11 mouse cellular contexts compared by ENCODE assay signal in genomic region chr17:71693780-71694179, GRCm38 (mm10). TPM values are rescaled to one million over a fixed set of nuclear protein-coding genes. Genes with fewer than 3 reads are reported as not detected.
DNase-seq lines count a peak whose midpoint lies in the region; ATAC-seq and TF ChIP-seq lines count a peak whose summit lies in the region.
"Had no signal": no experiment of that assay in that cellular context is flagged by ENCODE, and none has a peak within 500 bp of the region (broad histone marks: within the 10 kb centered on the region; RNA-seq: fewer than 3 reads in every experiment).

No protein-coding gene starts in this region.

- no peak for TF ChIP-seq EP300 in liver, postnatal 0 days (IDR thresholded peaks at IDR 0.05; ENCODE audit: low read depth)

- H3K27ac ChIP-seq in left cerebral cortex, adult 2 months, result peak overlapping the region; percentile 32; the same call in 1 of the 2 replicates
- no peak overlapping the region for H3K27ac ChIP-seq in bone marrow macrophage, adult 2 months (ENCODE audit: insufficient read depth, low read depth, low read length)
- H3K27ac ChIP-seq in liver, postnatal 0 days (ENCODE audit: low read depth), result no peak overlapping the region

- no peaks in the 10 kb centered on the region for H3K4me1 ChIP-seq in bone marrow macrophage, adult 2 months (ENCODE audit: control insufficient read depth, insufficient read depth, low read length)
- H3K4me1 ChIP-seq in liver, postnatal 0 days (ENCODE audit: insufficient read depth), result no peaks in the 10 kb centered on the region

- H3K4me2 ChIP-seq in liver, postnatal 0 days (ENCODE audit: low read depth, low read length), result no peak overlapping the region

- TF ChIP-seq POLR2A in bone marrow macrophage, adult 2 months (IDR thresholded peaks at IDR 0.05; ENCODE audit: borderline replicate concordance, low read depth, low read length), result no peak

- no peak overlapping the region for H3K9ac ChIP-seq in liver, postnatal 0 days (replicated peaks)

- 65% methylated on average over 8 of the region's 8 CpGs for WGBS in liver, postnatal 0 days (ENCODE audit: insufficient replicate concordance)

- H3K4me3 ChIP-seq in left cerebral cortex, adult 2 months, result no peak overlapping the region
- H3K4me3 ChIP-seq in bone marrow macrophage, adult 2 months (ENCODE audit: insufficient read depth, low read length), result no peak overlapping the region
- H3K4me3 ChIP-seq in liver, postnatal 0 days (ENCODE audit: low read depth, low read length), result no peak overlapping the region

- ATAC-seq in CD4-positive, CD25-positive, alpha-beta regulatory T cell, adult 4 months, result no peak
- no peak for ATAC-seq in liver, postnatal 0 days

- no peaks in the 10 kb centered on the region for H3K36me3 ChIP-seq in liver, postnatal 0 days (replicated peaks; ENCODE audit: insufficient read depth, low read length)

- no peaks in the 10 kb centered on the region for H3K9me3 ChIP-seq in liver, postnatal 0 days (ENCODE audit: low read length)

- DNase-seq in CD4-positive, CD25-positive, alpha-beta regulatory T cell, adult 2 months (ENCODE audit: low read depth, low spot score), result peak; percentile 32
- DNase-seq in left cerebral cortex, adult 2 months (ENCODE audit: extremely low spot score in 1 of 2, low spot score in 2 of 2), result no peak
- DNase-seq in left cerebral cortex, adult 9 months (ENCODE audit: low spot score in 2 of 2), result no peak
- DNase-seq in liver, postnatal 0 days, result peak; percentile 42
- no peak for DNase-seq in frontal cortex, postnatal 10 days (ENCODE audit: low spot score in 2 of 2)
- no peak for DNase-seq in urinary bladder, postnatal 4 days (ENCODE audit: low spot score in 2 of 2)
- DNase-seq: cerebellum, adult 9-10 months had no signal

- H3K27me3 ChIP-seq in liver, postnatal 0 days (ENCODE audit: insufficient read depth, low read length), result no peaks in the 10 kb centered on the region

- intact Hi-C loops in left cerebral cortex, adult 2 months (cut with DNase I), result loop anchor here (2.0 kb wide), 3 partner anchors 21 to 89 kb away; no protein-coding TSS in a partner anchor

- peak; percentile 35 for TF ChIP-seq CTCF in left cerebral cortex, adult 2 months (IDR thresholded peaks at IDR 0.05)
- peak; percentile 38; the same call in 1 of the 2 replicates for TF ChIP-seq CTCF in bone marrow macrophage, adult 2 months (IDR thresholded peaks at IDR 0.05; ENCODE audit: low read depth, low read length)
- TF ChIP-seq CTCF in liver, postnatal 0 days (IDR thresholded peaks at IDR 0.05; ENCODE audit: low read depth), result peak; percentile 59

RNA-seq across cellular contexts. Expression of gene Togaram2, which starts 20.7 kb away (rescaled TPM):
- not detected for polyA plus RNA-seq in CD4-positive, CD25-positive, alpha-beta regulatory T cell, adult 4 months (2017; shearing (Covaris generic))
- 1 to 10 TPM; 3.3 to 3.8 TPM for total RNA-seq in left cerebral cortex, adult 2 months (2021)
- not detected in 2 replicates for polyA plus RNA-seq in bone marrow macrophage, adult 2 months (2012; ENCODE audit: insufficient read depth, insufficient read length, missing spikeins)
- 0.04 TPM in 1 of 2 replicates, not detected in the other for polyA plus RNA-seq in liver, postnatal 0 days (2015; fragmentation: Nextera tagmentation; extraction: Ambion mirVana)
- total RNA-seq: hematopoietic stem cell, adult 5-6 weeks had no signal

RNA-seq across cellular contexts. Expression of gene Pcare, which starts 58.9 kb away (rescaled TPM):
- polyA plus RNA-seq in CD4-positive, CD25-positive, alpha-beta regulatory T cell, adult 4 months (2017; shearing (Covaris generic)), result not detected
- total RNA-seq in left cerebral cortex, adult 2 months (2021), result under 1 TPM; 0.32 to 0.33 TPM
- not detected in 2 replicates for polyA plus RNA-seq in bone marrow macrophage, adult 2 months (2012; ENCODE audit: insufficient read depth, insufficient read length, missing spikeins)
- polyA plus RNA-seq in liver, postnatal 0 days (2015; fragmentation: Nextera tagmentation; extraction: Ambion mirVana), result not detected in 2 replicates
- total RNA-seq: hematopoietic stem cell, adult 5-6 weeks had no signal
- polyA plus RNA-seq: lung, embryonic 16.5 days had no signal

Comparison
In these comparisons a context has a peak if more than half of its experiments do, and no peak if none do; other contexts are left out.
1. DNase-seq: peak in CD4-positive, CD25-positive, alpha-beta regulatory T cell, adult 2 months (single experiment) and liver, postnatal 0 days (single experiment); none in left cerebral cortex, adult 2 months (0 of 2), left cerebral cortex, adult 9 months (0 of 2), frontal cortex, postnatal 10 days (0 of 2) and urinary bladder, postnatal 4 days (0 of 2).
2. Peak in every context shown above with its lines, with median percentiles within 50 percentile points of each other: CTCF ChIP-seq.